Mouse (Mus musculus): ENCODE measurements around the gene Tfip11. TPM values are rescaled to one million over a fixed set of nuclear protein-coding genes. Genes with fewer than 3 reads are reported as not detected.

Tfip11 gene
- total and polyA plus RNA-seq, 3 experiments, result 16.0 to 19.4 (median 17.6) TPM

- Histone ChIP-seq H3K27ac (no peak overlapping the region), H3K36me3 (ENCODE audit: control insufficient read depth, insufficient read depth, low read length) (no peaks in the 10 kb centered on the region), H3K9ac (ENCODE audit: low read depth, low read length) (no peak overlapping the region), H3K27me3 (ENCODE audit: control insufficient read depth, insufficient read depth, low read length) (no peaks in the 10 kb centered on the region), H3K79me2 (replicated peaks; ENCODE audit: control insufficient read depth, insufficient read depth, low read length) (no peaks in the 10 kb centered on the region), H3K4me1 (ENCODE audit: control insufficient read depth, insufficient read depth, low read length) (no peaks in the 10 kb centered on the region), H3K4me3 (no peak overlapping the region)
- WGBS, result 92% methylated on average over 12 of the region's 12 CpGs
- DNase-seq, result no peak
- intact Hi-C loops (cut with DNase I), result no loop called here
- TF ChIP-seq POLR2A (IDR thresholded peaks at IDR 0.05; ENCODE audit: insufficient read depth, low read depth, low read length) (no peak), CTCF (IDR thresholded peaks at IDR 0.05) (no peak), EP300 (IDR thresholded peaks at IDR 0.05; ENCODE audit: insufficient read depth, low read depth, low read length) (no peak)
Measured at GRCm38 (mm10) chr5:112370236-112370813, 44.2 kb downstream of the Tfip11 start.

- Histone ChIP-seq H3K36me3 (ENCODE audit: control insufficient read depth, insufficient read depth, low read length) (no peaks in the 10 kb centered on the region), H3K4me1 (ENCODE audit: control insufficient read depth, insufficient read depth, low read length) (no peaks in the 10 kb centered on the region), H3K79me2 (replicated peaks; ENCODE audit: control insufficient read depth, insufficient read depth, low read length) (no peaks in the 10 kb centered on the region), H3K9ac (ENCODE audit: low read depth, low read length) (no peak overlapping the region), H3K27me3 (ENCODE audit: control insufficient read depth, insufficient read depth, low read length) (no peaks in the 10 kb centered on the region), H3K27ac (no peak overlapping the region), H3K4me3 (no peak overlapping the region)
- WGBS, result 93% methylated on average over 7 of the region's 7 CpGs
- no peak for DNase-seq
- TF ChIP-seq POLR2A (IDR thresholded peaks at IDR 0.05; ENCODE audit: insufficient read depth, low read depth, low read length) (no peak), EP300 (IDR thresholded peaks at IDR 0.05; ENCODE audit: insufficient read depth, low read depth, low read length) (no peak), CTCF (IDR thresholded peaks at IDR 0.05) (no peak)
- intact Hi-C loops (cut with DNase I), result no loop called here
Measured at GRCm38 (mm10) chr5:112371933-112372332, 45.8 kb downstream of the Tfip11 start.

GRCm38 (mm10) chr5:112376111-112376510 lies 50.0 kb downstream of the Tfip11 start:
- H3K27ac ChIP-seq, result no peak overlapping the region
- TF ChIP-seq CTCF (IDR thresholded peaks at IDR 0.05) (no peak), POLR2A (IDR thresholded peaks at IDR 0.05; ENCODE audit: insufficient read depth, low read depth, low read length) (no peak), EP300 (IDR thresholded peaks at IDR 0.05; ENCODE audit: insufficient read depth, low read depth, low read length) (no peak)
- H3K79me2 ChIP-seq (replicated peaks; ENCODE audit: control insufficient read depth, insufficient read depth, low read length), result no peaks in the 10 kb centered on the region
- H3K9ac ChIP-seq (ENCODE audit: low read depth, low read length), result no peak overlapping the region
- no peaks in the 10 kb centered on the region for H3K36me3 ChIP-seq (ENCODE audit: control insufficient read depth, insufficient read depth, low read length)
- WGBS, result over 99% methylated on average over 4 of the region's 4 CpGs
- no peak for DNase-seq
- no peaks in the 10 kb centered on the region for H3K4me1 ChIP-seq (ENCODE audit: control insufficient read depth, insufficient read depth, low read length)
- H3K4me3 ChIP-seq, result no peak overlapping the region
- H3K27me3 ChIP-seq (ENCODE audit: control insufficient read depth, insufficient read depth, low read length), result no peaks in the 10 kb centered on the region
- intact Hi-C loops (cut with DNase I), result no loop called here

DNA sequence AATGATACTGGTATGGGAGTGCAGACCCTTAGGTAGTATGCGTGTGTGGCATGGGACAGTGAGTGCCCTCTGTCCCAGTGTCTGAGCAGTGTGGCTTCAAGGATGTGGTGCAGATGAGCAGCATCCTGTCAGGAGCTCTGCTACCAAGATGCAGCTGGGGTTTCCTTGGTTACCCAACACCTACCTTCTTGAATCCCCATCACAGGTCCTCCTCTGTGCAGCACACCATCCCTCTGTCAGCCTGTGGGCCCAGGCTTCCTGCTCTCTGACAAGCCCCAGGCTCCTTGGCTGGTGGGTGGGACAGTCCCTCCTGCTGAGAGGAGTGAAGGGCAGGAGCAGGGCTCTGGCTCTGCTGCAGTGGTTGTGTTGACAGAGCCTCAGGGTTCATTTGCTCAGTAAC lies 51.2 kb downstream of the Tfip11 start:
- Histone ChIP-seq H3K27me3 (ENCODE audit: control insufficient read depth, insufficient read depth, low read length) (no peaks in the 10 kb centered on the region), H3K79me2 (replicated peaks; ENCODE audit: control insufficient read depth, insufficient read depth, low read length) (no peaks in the 10 kb centered on the region), H3K4me3 (no peak overlapping the region), H3K27ac (no peak overlapping the region), H3K36me3 (ENCODE audit: control insufficient read depth, insufficient read depth, low read length) (no peaks in the 10 kb centered on the region), H3K9ac (ENCODE audit: low read depth, low read length) (no peak overlapping the region), H3K4me1 (ENCODE audit: control insufficient read depth, insufficient read depth, low read length) (no peaks in the 10 kb centered on the region)
- WGBS, result 96% methylated on average over 1 of the region's 1 CpGs
- DNase-seq, result no peak
- intact Hi-C loops (cut with DNase I), result no loop called here
- TF ChIP-seq EP300 (IDR thresholded peaks at IDR 0.05; ENCODE audit: insufficient read depth, low read depth, low read length), result no peak
- TF ChIP-seq POLR2A (IDR thresholded peaks at IDR 0.05; ENCODE audit: insufficient read depth, low read depth, low read length), result no peak
- TF ChIP-seq CTCF (IDR thresholded peaks at IDR 0.05), result no peak

DNA sequence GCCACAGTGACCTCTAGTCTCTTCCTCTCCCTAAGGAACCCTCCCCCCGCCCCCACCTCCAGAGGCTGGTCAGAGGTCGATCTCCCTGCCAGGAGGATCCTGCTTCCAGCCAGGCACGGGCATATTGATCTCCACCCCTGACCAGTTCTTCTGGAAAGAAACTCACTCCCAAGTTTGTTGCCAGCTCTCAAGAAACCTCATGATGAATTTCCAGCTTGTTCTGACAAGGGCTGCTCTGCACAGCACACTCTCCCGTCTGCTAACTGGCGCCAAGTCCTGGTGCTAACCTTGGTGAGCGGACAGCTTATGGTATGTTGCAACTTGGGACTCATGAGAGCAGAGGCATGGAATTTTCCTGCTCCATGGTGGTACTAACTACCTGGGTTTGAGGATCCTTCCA lies 52.6 kb downstream of the Tfip11 start:
- no peaks in the 10 kb centered on the region for H3K27me3 ChIP-seq (ENCODE audit: control insufficient read depth, insufficient read depth, low read length)
- peaks cover 2% of the 10 kb centered on the region; the same call in 1 of the 2 replicates for H3K4me1 ChIP-seq (ENCODE audit: control insufficient read depth, insufficient read depth, low read length)
- no peak overlapping the region for H3K9ac ChIP-seq (ENCODE audit: low read depth, low read length)
- TF ChIP-seq EP300 (IDR thresholded peaks at IDR 0.05; ENCODE audit: insufficient read depth, low read depth, low read length), result no peak
- no peak for TF ChIP-seq CTCF (IDR thresholded peaks at IDR 0.05)
- TF ChIP-seq POLR2A (IDR thresholded peaks at IDR 0.05; ENCODE audit: insufficient read depth, low read depth, low read length), result no peak
- H3K36me3 ChIP-seq (ENCODE audit: control insufficient read depth, insufficient read depth, low read length), result no peaks in the 10 kb centered on the region
- H3K4me3 ChIP-seq, result no peak overlapping the region
- H3K79me2 ChIP-seq (replicated peaks; ENCODE audit: control insufficient read depth, insufficient read depth, low read length), result no peaks in the 10 kb centered on the region
- intact Hi-C loops (cut with DNase I), result no loop called here
- H3K27ac ChIP-seq, result no peak overlapping the region
- WGBS, result 80% methylated on average over 6 of the region's 6 CpGs
- DNase-seq, result no peak

DNA sequence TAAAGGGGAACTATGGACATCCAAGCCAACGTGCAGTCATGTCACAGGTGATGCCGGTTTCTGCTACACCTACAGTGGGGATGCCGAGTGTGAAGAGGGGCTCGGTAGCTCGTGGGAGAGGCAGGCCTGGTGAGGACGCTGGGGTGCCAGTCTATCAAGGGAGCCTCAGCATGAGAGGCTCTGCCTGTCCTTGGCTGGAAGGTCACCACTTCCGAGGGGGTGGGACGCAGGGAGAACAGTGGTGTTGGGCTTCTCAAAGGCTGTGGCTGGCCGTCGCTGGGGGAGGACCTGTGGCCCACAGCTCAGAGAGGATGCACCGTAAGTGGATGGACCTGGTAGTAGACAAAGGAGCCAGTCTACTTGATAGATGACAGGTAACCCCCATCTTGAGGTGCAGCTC lies 55.0 kb downstream of the Tfip11 start:
- Histone ChIP-seq H3K36me3 (ENCODE audit: control insufficient read depth, insufficient read depth, low read length) (no peaks in the 10 kb centered on the region), H3K79me2 (replicated peaks; ENCODE audit: control insufficient read depth, insufficient read depth, low read length) (no peaks in the 10 kb centered on the region), H3K27ac (no peak overlapping the region), H3K4me3 (no peak overlapping the region), H3K27me3 (ENCODE audit: control insufficient read depth, insufficient read depth, low read length) (no peaks in the 10 kb centered on the region), H3K9ac (ENCODE audit: low read depth, low read length) (no peak overlapping the region), H3K4me1 (ENCODE audit: control insufficient read depth, insufficient read depth, low read length) (peaks cover 2% of the 10 kb centered on the region; the same call in 1 of the 2 replicates)
- TF ChIP-seq CTCF (IDR thresholded peaks at IDR 0.05) (no peak), EP300 (IDR thresholded peaks at IDR 0.05; ENCODE audit: insufficient read depth, low read depth, low read length) (no peak), POLR2A (IDR thresholded peaks at IDR 0.05; ENCODE audit: insufficient read depth, low read depth, low read length) (no peak)
- intact Hi-C loops (cut with DNase I), result no loop called here
- no peak for DNase-seq
- WGBS, result 76% methylated on average over 11 of the region's 11 CpGs

Data from heart, adult 2 months (tissue).